Mouse (Mus musculus) monocyte, adult 5-6 weeks (primary cell): ENCODE results near the gene Sdr9c7. TPM values are rescaled to one million over a fixed set of nuclear protein-coding genes. Genes with fewer than 3 reads are reported as not detected.
"Not testable (repeated sequence)": the region's sequence is repeated elsewhere in the genome, so short reads cannot be mapped to it uniquely, and the experiment has no call there.

Experiments used
- ATAC-seq: fragments of 153-309, 156-312 bp; replicated peaks from 2 replicates; pipeline ENCODE4 v1.8.0; 2017; ENCODE audit warnings: mild to moderate bottlenecking; ENCODE audit not compliant: low TSS enrichment, insufficient number of reproducible peaks, severe bottlenecking, poor library complexity, low FRiP score
- total RNA-seq: library from RNA; stranded (forward); fragments of 200-1000, 200-491, 200-594 nt; gene quantifications from 3 replicates; pipeline ENCODE4 v1.2.3, GENCODE M21; 2017

The Sdr9c7 gene
- total RNA-seq, 1 experiment from 2014 or later, result not detected

- ATAC-seq, result no peak
Measured at GRCm38 (mm10) chr10:127903116-127903515, 4.8 kb downstream of the Sdr9c7 start.

GRCm38 (mm10) chr10:127904718-127905446, 6.6 kb downstream of the Sdr9c7 start:
- no peak for ATAC-seq

- no peak for ATAC-seq
Measured at GRCm38 (mm10) chr10:127906138-127906537, 7.8 kb downstream of the Sdr9c7 start.

- no peak for ATAC-seq
Measured at GRCm38 (mm10) chr10:127907386-127907951, 9.2 kb downstream of the Sdr9c7 start.

- ATAC-seq, result no peak
Measured at GRCm38 (mm10) chr10:127915578-127915977, 17.3 kb downstream of the Sdr9c7 start.

- ATAC-seq, result not testable (repeated sequence)
Measured at GRCm38 (mm10) chr10:127917183-127917582, 18.9 kb downstream of the Sdr9c7 start.

GRCm38 (mm10) chr10:127917651-127918050, 19.3 kb downstream of the Sdr9c7 start:
- ATAC-seq, result no peak

GRCm38 (mm10) chr10:127922241-127922640, 23.9 kb downstream of the Sdr9c7 start:
- ATAC-seq, result no peak

GRCm38 (mm10) chr10:127923024-127923423, 24.7 kb downstream of the Sdr9c7 start:
- ATAC-seq, result no peak

- no peak for ATAC-seq
Measured at GRCm38 (mm10) chr10:127924597-127925378, 26.5 kb downstream of the Sdr9c7 start.

GRCm38 (mm10) chr10:127927737-127928136, 29.4 kb downstream of the Sdr9c7 start:
- ATAC-seq, result no peak

- ATAC-seq, result peak; percentile 77; the same call in 1 of the 2 replicates
Measured at GRCm38 (mm10) chr10:127932290-127932926, 34.1 kb downstream of the Sdr9c7 start.

GRCm38 (mm10) chr10:127936271-127936670, 38.0 kb downstream of the Sdr9c7 start:
- ATAC-seq, result no peak

- 0 out of 2 replicates have a peak, but pooled peaks have one; percentile 38 for ATAC-seq
Measured at GRCm38 (mm10) chr10:127936747-127937409, 38.6 kb downstream of the Sdr9c7 start.

GRCm38 (mm10) chr10:127937428-127938010, 39.2 kb downstream of the Sdr9c7 start:
- ATAC-seq, result no peak

- ATAC-seq, result not testable (repeated sequence)
Measured at GRCm38 (mm10) chr10:127939667-127940066, 41.3 kb downstream of the Sdr9c7 start.

- peak; percentile 61 for ATAC-seq
Measured at GRCm38 (mm10) chr10:127945432-127946064, 47.2 kb downstream of the Sdr9c7 start.

GRCm38 (mm10) chr10:127949596-127950130, 51.3 kb downstream of the Sdr9c7 start:
- ATAC-seq, result no peak
